Mouse (Mus musculus) ES-E14 (cell line): Measurements from ENCODE around the gene Gper1. TPM values are rescaled to one million over a fixed set of nuclear protein-coding genes. Genes with fewer than 3 reads are reported as not detected.

ENCODE experiments used
- DNase-seq: peaks from one replicate; pipeline ENCODE4 v3.0.0-alpha.2; 2013; ENCODE audit warnings: low read depth, low spot score
- H3K27ac ChIP-seq: 2 replicates; pipeline ENCODE4 v1.5.1; 2012; ENCODE audit warnings: low read depth, mild to moderate bottlenecking, low read length, moderate library complexity, mixed read lengths; ENCODE audit not compliant: poor library complexity, insufficient read depth, severe bottlenecking
- H3K36me3 ChIP-seq: 2 replicates; pipeline ENCODE4 v1.6.1; 2012; ENCODE audit warnings: mild to moderate bottlenecking, low read length, moderate library complexity, mixed read lengths; ENCODE audit not compliant: control insufficient read depth, poor library complexity, insufficient read depth, severe bottlenecking
- H3K4me1 ChIP-seq, 2 experiments: fragments of 150-350 bp in 1 of 2; sonication (generic) in 1 of 2; 2 replicates each; pipeline ENCODE4 v1.6.1; 2012; ENCODE audit warnings: low read length in 2 of 2, mild to moderate bottlenecking in 1 of 2, mixed read lengths in 1 of 2; ENCODE audit not compliant: control insufficient read depth in 2 of 2, insufficient read depth in 2 of 2, poor library complexity in 1 of 2
- H3K4me3 ChIP-seq, 2 experiments: fragments of 150-350 bp in 1 of 2; sonication (generic) in 1 of 2; 2 replicates each; pipeline ENCODE4 v1.5.1; 2012; ENCODE audit warnings: low read length in 2 of 2, low read depth in 1 of 2, mild to moderate bottlenecking in 1 of 2, mixed read lengths in 1 of 2; ENCODE audit not compliant: insufficient read depth in 1 of 2, poor library complexity in 1 of 2, severe bottlenecking in 1 of 2
- H3K9ac ChIP-seq: 2 replicates; pipeline ENCODE4 v1.6.1; 2012; ENCODE audit warnings: low read depth, mild to moderate bottlenecking, low read length, mixed read lengths; ENCODE audit not compliant: poor library complexity, insufficient read depth, severe bottlenecking
- H3K9me3 ChIP-seq: fragments of 150-350 bp; sonication (generic); 2 replicates; pipeline ENCODE4 v1.6.1; 2012; ENCODE audit warnings: low read depth, mild to moderate bottlenecking, low read length; ENCODE audit not compliant: control insufficient read depth, insufficient read depth
- CHD2 ChIP-seq: IDR thresholded peaks from 2 replicates; pipeline ENCODE4 v1.6.1; 2014; ENCODE audit warnings: mild to moderate bottlenecking, low read depth, low read length, inconsistent platforms
- HCFC1 ChIP-seq: IDR thresholded peaks from 2 replicates; pipeline ENCODE4 v1.6.1; 2012; ENCODE audit warnings: low read length, inconsistent platforms, borderline replicate concordance; ENCODE audit not compliant: insufficient read depth
- MAFK ChIP-seq: IDR thresholded peaks from 2 replicates; pipeline ENCODE4 v1.6.1; 2014; ENCODE audit warnings: mild to moderate bottlenecking, low read depth, low read length, inconsistent platforms; ENCODE audit not compliant: insufficient read depth
- ZC3H11A ChIP-seq: IDR thresholded peaks from 2 replicates; pipeline ENCODE4 v1.6.1; 2012; ENCODE audit warnings: low read depth, mild to moderate bottlenecking, inconsistent platforms, low read length, borderline replicate concordance
- ZNF384 ChIP-seq: IDR thresholded peaks from 2 replicates; pipeline ENCODE4 v1.6.1; 2012; ENCODE audit warnings: low read depth, low read length, inconsistent platforms
- in situ Hi-C, 2 experiments: fragments of 600-800 bp; cut with MboI; formaldehyde crosslinking; loops; one replicate each; pipeline ENCODE4 v1.15.1; 2025; ENCODE audit warnings: low sequenced_read_pairs in 2 of 2, inconsistent platforms in 1 of 2; ENCODE audit not compliant: unreplicated experiment in 2 of 2
- total RNA-seq: library from RNA; depleted of rRNA; stranded (reverse); fragments of 300-350 nt; gene quantifications from 2 replicates; pipeline ENCODE4 v1.2.3, GENCODE M21; 2012

Gper1 gene
- total RNA-seq, 1 experiment: 0.27 TPM

DNA sequence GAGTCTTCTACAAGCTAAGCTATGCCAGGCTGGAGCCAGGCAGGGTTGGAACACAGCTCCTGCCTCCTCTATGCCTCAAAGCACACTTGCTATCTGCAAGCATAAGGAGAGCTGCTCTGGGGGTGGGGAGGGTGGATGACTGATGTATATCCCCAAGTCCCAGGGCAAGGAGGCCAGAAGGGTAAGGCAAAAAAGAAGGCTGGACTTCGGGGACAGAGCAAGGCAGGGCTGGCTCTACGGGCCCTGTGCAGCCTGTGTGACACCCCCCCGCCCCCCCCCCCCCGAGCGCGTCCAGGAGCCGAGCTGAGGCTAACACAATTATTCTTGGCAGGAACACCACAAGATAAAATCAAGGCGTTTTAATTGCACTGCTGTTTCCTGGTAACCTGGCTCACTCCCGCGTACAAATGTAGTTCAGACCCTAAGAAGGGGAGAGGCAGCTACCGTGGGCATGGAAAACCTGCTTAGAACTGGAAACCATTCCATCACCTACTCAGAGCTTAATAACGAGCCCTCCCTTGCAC is 6.9 kb downstream of the Gper1 start:
- DNase-seq: no peak
- Histone ChIP-seq H3K4me1 (peaks cover 0 to 5% of the 10 kb centered on the region in 2 experiments; a peak in 1 of 4 replicates), H3K9ac (no peak overlapping the region), H3K27ac (no peak overlapping the region), H3K4me3 (no peak overlapping the region), H3K9me3 (no peaks in the 10 kb centered on the region), H3K36me3 (peaks cover 6% of the 10 kb centered on the region; the same call in 1 of the 2 replicates)
- TF ChIP-seq ZNF384: no peak
- TF ChIP-seq CHD2: no peak
- no peak for TF ChIP-seq HCFC1
- TF ChIP-seq ZC3H11A: no peak
- no peak for TF ChIP-seq MAFK
- in situ Hi-C loops: no loop called here

DNA sequence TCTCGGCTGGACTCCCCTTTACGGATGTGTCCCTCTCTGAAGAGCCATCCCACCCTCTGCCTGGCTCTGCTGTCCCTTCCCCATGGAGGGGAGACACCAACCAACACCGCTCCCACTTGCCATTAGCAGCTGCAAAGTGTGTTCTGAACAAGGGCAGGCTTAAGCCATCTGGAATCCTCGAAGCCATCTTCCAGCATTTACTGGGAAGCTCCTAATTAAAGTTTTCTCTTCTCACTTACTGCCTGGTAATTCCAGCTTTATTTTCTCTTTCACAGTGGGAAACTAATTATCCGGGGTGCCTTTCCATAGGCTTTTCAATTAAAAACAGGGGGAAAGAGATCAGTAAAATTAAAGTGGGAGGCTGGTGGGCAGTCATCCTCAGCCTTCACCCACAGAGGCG is 9.4 kb downstream of the Gper1 start:
- no peak for DNase-seq
- TF ChIP-seq MAFK: no peak
- no peak for TF ChIP-seq CHD2
- no peak for TF ChIP-seq HCFC1
- peaks cover 0 to 3% of the 10 kb centered on the region in 2 experiments; a peak in 1 of 4 replicates for H3K4me1 ChIP-seq
- H3K27ac ChIP-seq: no peak overlapping the region
- H3K36me3 ChIP-seq: peaks cover 2% of the 10 kb centered on the region; the same call in 1 of the 2 replicates
- no peak overlapping the region for H3K4me3 ChIP-seq
- in situ Hi-C loops: no loop called here
- no peaks in the 10 kb centered on the region for H3K9me3 ChIP-seq
- H3K9ac ChIP-seq: no peak overlapping the region

DNA sequence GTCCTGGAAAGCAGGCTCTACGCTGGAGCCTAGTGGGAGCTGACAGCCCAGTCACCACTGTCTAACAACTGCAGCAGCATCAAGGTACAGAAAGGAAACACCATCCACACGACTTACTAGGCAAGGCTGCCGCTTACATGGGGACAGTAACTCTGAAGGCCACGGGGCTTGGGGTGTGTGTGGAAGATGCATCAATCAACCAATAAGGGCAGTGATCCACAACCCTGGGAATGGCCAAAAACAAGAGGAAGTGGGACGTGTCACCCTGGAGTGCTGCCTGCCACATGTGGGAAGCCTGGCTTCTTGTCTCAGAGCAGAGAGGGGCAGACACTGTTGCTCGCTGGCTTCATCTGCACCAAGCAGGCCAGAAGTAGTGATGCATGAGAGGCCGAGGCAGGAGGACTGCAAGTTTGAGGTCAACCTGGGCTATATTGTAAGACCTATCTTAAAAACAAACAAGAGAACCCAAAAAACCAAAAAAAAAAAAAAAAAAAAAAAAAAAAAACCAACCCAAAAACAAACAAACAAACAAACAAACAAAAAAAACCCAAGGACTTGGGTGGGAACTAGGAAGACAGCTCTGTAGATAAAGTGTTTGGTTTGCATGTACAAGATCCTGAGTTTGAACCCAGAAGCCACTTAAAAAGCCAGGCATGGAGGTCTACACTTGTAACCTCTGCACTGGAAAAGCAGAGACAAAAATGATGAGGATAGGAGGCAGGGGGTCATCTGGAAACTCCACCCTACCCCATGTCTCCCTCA is 10.0 kb downstream of the Gper1 start:
- DNase-seq: no peak
- H3K9ac ChIP-seq: no peak overlapping the region
- no peak overlapping the region for H3K27ac ChIP-seq
- H3K4me1 ChIP-seq: peaks cover 0 to 2% of the 10 kb centered on the region in 2 experiments; a peak in 1 of 4 replicates
- TF ChIP-seq ZNF384 (peak; percentile 75), CHD2 (no peak)
- no peak overlapping the region for H3K4me3 ChIP-seq
- in situ Hi-C loops: no loop called here
- peaks cover 2% of the 10 kb centered on the region; the same call in 1 of the 2 replicates for H3K36me3 ChIP-seq
- no peaks in the 10 kb centered on the region for H3K9me3 ChIP-seq

DNA sequence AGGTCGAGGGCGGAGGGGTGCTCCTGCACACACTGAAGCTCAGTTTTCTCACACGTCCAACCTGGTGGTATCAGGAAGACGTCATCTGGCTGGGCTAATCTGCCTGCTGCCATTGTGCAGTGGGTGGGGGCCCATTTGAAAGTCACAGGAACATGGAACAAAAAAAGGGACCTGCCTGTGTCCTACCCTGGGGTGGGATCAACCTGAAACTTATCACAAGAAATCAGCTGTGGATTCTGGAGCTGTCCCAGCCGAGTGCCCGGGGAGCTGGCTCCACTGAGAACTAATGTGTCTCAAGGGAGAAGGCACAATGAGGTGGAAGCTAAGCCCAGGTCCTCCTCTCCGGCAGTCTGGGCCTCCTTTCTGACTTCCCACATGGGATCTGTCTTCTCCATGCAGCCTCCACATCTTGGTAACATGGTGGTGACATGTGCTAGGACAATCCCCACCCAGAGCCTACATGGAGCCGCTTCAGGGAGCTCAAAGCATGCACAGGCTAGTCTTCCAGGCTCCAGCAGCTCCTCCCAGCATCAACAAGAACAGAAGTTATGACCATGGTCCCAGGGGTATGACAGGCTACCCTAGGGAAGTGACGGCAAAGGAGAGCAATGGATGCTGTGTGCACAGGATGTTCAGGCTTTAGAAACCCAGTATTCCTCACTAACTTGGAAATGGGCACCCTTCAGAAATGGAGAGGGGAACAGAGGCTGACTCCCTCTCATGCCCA is 11.1 kb downstream of the Gper1 start:
- no peak overlapping the region for H3K4me3 ChIP-seq
- no peaks in the 10 kb centered on the region; a peak in 1 of 4 replicates for H3K4me1 ChIP-seq
- no peak overlapping the region for H3K27ac ChIP-seq
- in situ Hi-C loops: no loop called here
- H3K36me3 ChIP-seq: peaks cover 2% of the 10 kb centered on the region; the same call in 1 of the 2 replicates
- TF ChIP-seq CHD2: no peak
- no peak for TF ChIP-seq ZC3H11A
- TF ChIP-seq HCFC1: no peak
- no peak for TF ChIP-seq MAFK
- no peak for TF ChIP-seq ZNF384
- DNase-seq: no peak
- H3K9ac ChIP-seq: no peak overlapping the region
- no peaks in the 10 kb centered on the region for H3K9me3 ChIP-seq
